Mouse (Mus musculus): ENCODE results near the gene Zfand3. TPM values are rescaled to one million over a fixed set of nuclear protein-coding genes. Genes with fewer than 3 reads are reported as not detected.

Zfand3 gene
- total and polyA plus RNA-seq, 2 experiments from 2014 or later = 48.7 to 91.5 TPM

- Histone ChIP-seq H3K9me3 (ENCODE audit: low read length) (no peaks in the 10 kb centered on the region), H3K36me3 (ENCODE audit: insufficient read depth) (no peaks in the 10 kb centered on the region), H3K27me3 (ENCODE audit: insufficient read depth, low read length) (no peaks in the 10 kb centered on the region), H3K4me3 (ENCODE audit: low read depth, low read length) (no peak overlapping the region), H3K9ac (no peak overlapping the region), H3K4me2 (ENCODE audit: low read depth) (no peak overlapping the region), H3K27ac (ENCODE audit: low read depth, low read length) (no peak overlapping the region), H3K4me1 (ENCODE audit: insufficient read depth) (peaks cover 3% of the 10 kb centered on the region; the same call in 1 of the 2 replicates)
- ATAC-seq (no peak), DNase-seq (no peak)
- TF ChIP-seq CTCF (IDR thresholded peaks at IDR 0.05; ENCODE audit: low read depth) = no peak
- WGBS = 86% methylated on average over 5 of the region's 5 CpGs
Observed at GRCm38 (mm10) chr17:30097156-30097555, 92.6 kb downstream of the Zfand3 start.

GRCm38 (mm10) chr17:30097677-30098076 lies 93.1 kb downstream of the Zfand3 start:
- Histone ChIP-seq H3K4me2 (ENCODE audit: low read depth) (no peak overlapping the region), H3K9ac (no peak overlapping the region), H3K27me3 (ENCODE audit: insufficient read depth, low read length) (no peaks in the 10 kb centered on the region), H3K27ac (ENCODE audit: low read depth, low read length) (no peak overlapping the region), H3K4me1 (ENCODE audit: insufficient read depth) (peaks cover 3% of the 10 kb centered on the region; the same call in 1 of the 2 replicates), H3K4me3 (ENCODE audit: low read depth, low read length) (no peak overlapping the region), H3K9me3 (ENCODE audit: low read length) (no peaks in the 10 kb centered on the region), H3K36me3 (ENCODE audit: insufficient read depth) (no peaks in the 10 kb centered on the region)
- WGBS = 72% methylated on average over 4 of the region's 4 CpGs
- no peak for ATAC-seq
- DNase-seq = no peak
- TF ChIP-seq CTCF (IDR thresholded peaks at IDR 0.05; ENCODE audit: low read depth) = no peak

GRCm38 (mm10) chr17:30099670-30100069 lies 95.1 kb downstream of the Zfand3 start:
- 78% methylated on average over 2 of the region's 2 CpGs for WGBS
- ATAC-seq = no peak
- no peak for TF ChIP-seq CTCF (IDR thresholded peaks at IDR 0.05; ENCODE audit: low read depth)

GRCm38 (mm10) chr17:30101801-30102200 lies 97.3 kb downstream of the Zfand3 start:
- no peaks in the 10 kb centered on the region for H3K36me3 ChIP-seq (ENCODE audit: insufficient read depth)
- no peak overlapping the region for H3K4me3 ChIP-seq (ENCODE audit: low read depth, low read length)
- no peak overlapping the region for H3K9ac ChIP-seq
- H3K27ac ChIP-seq (ENCODE audit: low read depth, low read length) = no peak overlapping the region
- H3K4me1 ChIP-seq (ENCODE audit: insufficient read depth) = peaks cover 3% of the 10 kb centered on the region; the same call in 1 of the 2 replicates
- H3K27me3 ChIP-seq (ENCODE audit: insufficient read depth, low read length) = no peaks in the 10 kb centered on the region
- no peak overlapping the region for H3K4me2 ChIP-seq (ENCODE audit: low read depth)
- DNase-seq (no peak), ATAC-seq (no peak)
- H3K9me3 ChIP-seq (ENCODE audit: low read length) = no peaks in the 10 kb centered on the region
- no peak for TF ChIP-seq CTCF (IDR thresholded peaks at IDR 0.05; ENCODE audit: low read depth)

More at GRCm38 (mm10) chr17:30099670-30100069, 95.1 kb downstream of the Zfand3 start:
- DNase-seq = no peak
- Histone ChIP-seq H3K4me3 (ENCODE audit: low read depth, low read length) (no peak overlapping the region), H3K27ac (ENCODE audit: low read depth, low read length) (no peak overlapping the region), H3K4me2 (ENCODE audit: low read depth) (no peak overlapping the region), H3K27me3 (ENCODE audit: insufficient read depth, low read length) (no peaks in the 10 kb centered on the region), H3K9ac (no peak overlapping the region), H3K4me1 (ENCODE audit: insufficient read depth) (peaks cover 3% of the 10 kb centered on the region; the same call in 1 of the 2 replicates), H3K36me3 (ENCODE audit: insufficient read depth) (no peaks in the 10 kb centered on the region), H3K9me3 (ENCODE audit: low read length) (no peaks in the 10 kb centered on the region)

- no peak overlapping the region for H3K4me2 ChIP-seq (ENCODE audit: low read depth)
- no peak overlapping the region for H3K4me3 ChIP-seq (ENCODE audit: low read depth, low read length)
- no peak for DNase-seq
- no peak for TF ChIP-seq CTCF (IDR thresholded peaks at IDR 0.05; ENCODE audit: low read depth)
- ATAC-seq = no peak
- no peak overlapping the region for H3K9ac ChIP-seq
- H3K27me3 ChIP-seq (ENCODE audit: insufficient read depth, low read length) = no peaks in the 10 kb centered on the region
- peaks cover 3% of the 10 kb centered on the region; the same call in 1 of the 2 replicates for H3K4me1 ChIP-seq (ENCODE audit: insufficient read depth)
- 96% methylated on average over 5 of the region's 5 CpGs for WGBS
- no peak overlapping the region for H3K27ac ChIP-seq (ENCODE audit: low read depth, low read length)
- H3K36me3 ChIP-seq (ENCODE audit: insufficient read depth) = no peaks in the 10 kb centered on the region
- H3K9me3 ChIP-seq (ENCODE audit: low read length) = no peaks in the 10 kb centered on the region
Observed at GRCm38 (mm10) chr17:30103005-30103404, 98.5 kb downstream of the Zfand3 start.

- H3K27ac ChIP-seq (ENCODE audit: low read depth, low read length) = no peak overlapping the region
- no peak for ATAC-seq
Observed at GRCm38 (mm10) chr17:30103641-30104165, 99.2 kb downstream of the Zfand3 start.

GRCm38 (mm10) chr17:30105369-30105768 lies 100.8 kb downstream of the Zfand3 start:
- TF ChIP-seq CTCF (IDR thresholded peaks at IDR 0.05; ENCODE audit: low read depth) = peak; percentile 66
- no peak overlapping the region for H3K9ac ChIP-seq
- no peak overlapping the region for H3K4me2 ChIP-seq (ENCODE audit: low read depth)
- DNase-seq (peak; percentile 22), ATAC-seq (no peak)
- no peaks in the 10 kb centered on the region for H3K27me3 ChIP-seq (ENCODE audit: insufficient read depth, low read length)
- no peaks in the 10 kb centered on the region for H3K36me3 ChIP-seq (ENCODE audit: insufficient read depth)
- H3K4me1 ChIP-seq (ENCODE audit: insufficient read depth) = peaks cover 4% of the 10 kb centered on the region; the same call in 1 of the 2 replicates
- no peaks in the 10 kb centered on the region for H3K9me3 ChIP-seq (ENCODE audit: low read length)
- H3K27ac ChIP-seq (ENCODE audit: low read depth, low read length) = no peak overlapping the region
- 85% methylated on average over 3 of the region's 3 CpGs for WGBS
- no peak overlapping the region for H3K4me3 ChIP-seq (ENCODE audit: low read depth, low read length)

More at GRCm38 (mm10) chr17:30103641-30104165, 99.2 kb downstream of the Zfand3 start:
- peaks cover 3% of the 10 kb centered on the region; the same call in 1 of the 2 replicates for H3K4me1 ChIP-seq (ENCODE audit: insufficient read depth)
- no peak overlapping the region for H3K4me3 ChIP-seq (ENCODE audit: low read depth, low read length)
- H3K36me3 ChIP-seq (ENCODE audit: insufficient read depth) = no peaks in the 10 kb centered on the region
- no peaks in the 10 kb centered on the region for H3K27me3 ChIP-seq (ENCODE audit: insufficient read depth, low read length)
- H3K4me2 ChIP-seq (ENCODE audit: low read depth) = no peak overlapping the region
- DNase-seq = no peak
- H3K9me3 ChIP-seq (ENCODE audit: low read length) = no peaks in the 10 kb centered on the region
- H3K9ac ChIP-seq = no peak overlapping the region
- no peak for TF ChIP-seq CTCF (IDR thresholded peaks at IDR 0.05; ENCODE audit: low read depth)
- 73% methylated on average over 4 of the region's 4 CpGs for WGBS
